Mouse (Mus musculus) liver, postnatal 0 days (tissue): Measurements from ENCODE around the gene Nr1i3. TPM values are rescaled to one million over a fixed set of nuclear protein-coding genes. Genes with fewer than 3 reads are reported as not detected.
"Not testable (repeated sequence)": the region's sequence is repeated elsewhere in the genome, so short reads cannot be mapped to it uniquely, and the experiment has no call there.

Experiments used
- ATAC-seq: fragments of 200-750 bp; cut with Nextera tagmentation; 2 replicates; pipeline ENCODE4 v1.8.0; 2017; ENCODE audit warnings: mild to moderate bottlenecking, moderate library complexity
- DNase-seq: peaks from one replicate; pipeline ENCODE4 v3.0.0-alpha.2; 2016
- H3K27ac ChIP-seq: fragments of 300-500 bp; sonication (generic); 2 replicates; pipeline ENCODE4 v1.5.1; 2014; ENCODE audit warnings: antibody characterized with exemption, moderate library complexity, mild to moderate bottlenecking, low read depth
- H3K27me3 ChIP-seq: fragments of 300-500 bp; sonication (generic); 2 replicates; pipeline ENCODE4 v1.6.1; 2014; ENCODE audit warnings: low read length, control low read depth, mixed read lengths; ENCODE audit not compliant: insufficient read depth
- H3K36me3 ChIP-seq: fragments of 300-500 bp; sonication (generic); replicated peaks from 2 replicates; pipeline ENCODE4 v1.6.1; 2014; ENCODE audit warnings: mild to moderate bottlenecking, control low read depth, low read length, moderate library complexity, mixed read lengths; ENCODE audit not compliant: insufficient read depth
- H3K4me1 ChIP-seq: fragments of 300-500 bp; sonication (generic); 2 replicates; pipeline ENCODE4 v1.6.1; 2014; ENCODE audit warnings: antibody characterized with exemption, mild to moderate bottlenecking, control low read depth; ENCODE audit not compliant: insufficient read depth
- H3K4me2 ChIP-seq: fragments of 300-500 bp; sonication (generic); 2 replicates; pipeline ENCODE4 v1.6.1; 2014; ENCODE audit warnings: low read depth, mild to moderate bottlenecking, low read length, moderate library complexity, mixed read lengths
- H3K4me3 ChIP-seq: fragments of 300-500 bp; sonication (generic); 2 replicates; pipeline ENCODE4 v1.5.1; 2014; ENCODE audit warnings: low read depth, low read length
- H3K9ac ChIP-seq: fragments of 300-500 bp; sonication (generic); replicated peaks from 2 replicates; pipeline ENCODE4 v1.6.1; 2014; ENCODE audit warnings: mild to moderate bottlenecking, moderate library complexity
- H3K9me3 ChIP-seq: fragments of 300-500 bp; sonication (generic); 2 replicates; pipeline ENCODE4 v1.6.1; 2016; ENCODE audit warnings: mild to moderate bottlenecking, control low read depth, low read length, mixed read lengths
- CTCF ChIP-seq: sonication (generic); IDR thresholded peaks from 2 replicates; pipeline ENCODE4 v1.5.1; 2016; ENCODE audit warnings: antibody characterized with exemption, low read depth
- EP300 ChIP-seq: IDR thresholded peaks from 2 replicates; pipeline ENCODE4 v1.6.1; 2016; ENCODE audit warnings: antibody characterized with exemption, low read depth, mild to moderate bottlenecking
- WGBS: fragments of 180-500 bp; shearing (Covaris S2); extraction: QIAGEN DNeasy Blood & Tissue Kit; methylation state at CpG from one replicate; pipeline ENCODE4 v1.1.7; 2014; ENCODE audit not compliant: insufficient replicate concordance; 5-methylcytosine and 5-hydroxymethylcytosine counted together
- polyA plus RNA-seq: library from polyadenylated mRNA; unstranded; fragments of >200 nt; fragmentation: Nextera tagmentation; extraction: Ambion mirVana; gene quantifications from 2 replicates; pipeline ENCODE4 v1.2.1, GENCODE M21; 2015

The Nr1i3 gene
- polyA plus RNA-seq, 1 experiment from 2014 or later: 53.1 TPM

DNA sequence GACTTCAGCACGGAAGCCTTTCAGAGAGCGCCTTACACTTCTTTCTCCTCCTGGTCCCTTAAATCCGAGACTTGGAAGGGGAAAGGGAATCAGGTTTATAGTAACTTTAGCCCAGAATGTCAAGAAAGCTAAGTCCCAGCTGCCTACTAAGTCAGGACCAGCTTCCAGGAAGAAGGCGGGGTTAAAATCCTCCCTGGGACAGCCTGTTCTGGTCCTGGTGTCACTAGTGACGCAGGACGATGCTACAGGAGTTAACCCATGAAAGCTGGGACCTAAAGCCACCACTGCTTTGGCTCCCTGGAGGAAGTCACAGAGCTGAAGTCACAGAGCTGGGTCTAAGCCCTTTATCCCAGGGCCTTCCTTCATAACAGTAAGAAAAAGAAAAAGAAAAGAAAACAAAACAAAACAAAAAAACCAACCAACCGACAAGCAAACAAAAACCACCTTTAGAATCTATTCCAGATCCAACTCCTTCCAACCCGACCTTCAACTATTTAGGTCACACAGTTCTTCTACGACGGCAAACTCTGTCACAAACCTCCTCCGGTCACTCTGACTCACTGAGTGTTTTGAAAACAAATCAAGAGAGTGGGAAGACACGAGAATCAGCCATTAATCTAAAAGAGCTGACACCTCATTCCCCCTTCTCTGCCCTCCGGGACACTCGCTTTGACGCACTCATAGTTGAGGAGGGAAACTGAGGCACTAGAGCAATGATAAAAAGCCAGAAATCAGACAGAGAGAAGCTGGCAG lies 26.4 kb downstream of the Nr1i3 start:
- H3K4me1 ChIP-seq: no peaks in the 10 kb centered on the region
- H3K4me2 ChIP-seq: no peak overlapping the region
- ATAC-seq (no peak), DNase-seq (no peak)
- H3K27ac ChIP-seq: peak overlapping the region; percentile 35; the same call in 1 of the 2 replicates
- H3K4me3 ChIP-seq: no peak overlapping the region
- no peaks in the 10 kb centered on the region for H3K9me3 ChIP-seq
- H3K27me3 ChIP-seq: no peaks in the 10 kb centered on the region
- TF ChIP-seq CTCF (no peak), EP300 (peak; percentile 85)
- H3K9ac ChIP-seq: no peak overlapping the region
- H3K36me3 ChIP-seq: peaks cover 71% of the 10 kb centered on the region
- 75% methylated on average over 15 of the region's 15 CpGs for WGBS

GRCm38 (mm10) chr1:171240911-171241310 lies 27.1 kb downstream of the Nr1i3 start:
- ATAC-seq: no peak

GRCm38 (mm10) chr1:171241952-171242351 lies 28.2 kb downstream of the Nr1i3 start:
- H3K27me3 ChIP-seq, H3K4me2 ChIP-seq, ATAC-seq, DNase-seq, H3K9me3 ChIP-seq, H3K9ac ChIP-seq, H3K27ac ChIP-seq, H3K4me3 ChIP-seq: not testable (repeated sequence)
- Histone ChIP-seq H3K4me1 (peaks cover 12% of the 10 kb centered on the region), H3K36me3 (peaks cover 55% of the 10 kb centered on the region)
- WGBS: 84% methylated on average over 12 of the region's 12 CpGs

More at GRCm38 (mm10) chr1:171240911-171241310, 27.1 kb downstream of the Nr1i3 start:
- H3K9ac ChIP-seq: no peak overlapping the region
- H3K4me3 ChIP-seq: no peak overlapping the region
- H3K9me3 ChIP-seq: no peaks in the 10 kb centered on the region
- no peak for TF ChIP-seq CTCF
- TF ChIP-seq EP300: no peak
- H3K27me3 ChIP-seq: no peaks in the 10 kb centered on the region
- H3K4me1 ChIP-seq: peaks cover 6% of the 10 kb centered on the region
- 85% methylated on average over 10 of the region's 10 CpGs for WGBS
- peaks cover 64% of the 10 kb centered on the region for H3K36me3 ChIP-seq
- no peak overlapping the region for H3K4me2 ChIP-seq
- H3K27ac ChIP-seq: 0 out of 2 replicates have a peak overlapping the region, but pooled peaks have one; percentile 35
- DNase-seq: no peak

DNA sequence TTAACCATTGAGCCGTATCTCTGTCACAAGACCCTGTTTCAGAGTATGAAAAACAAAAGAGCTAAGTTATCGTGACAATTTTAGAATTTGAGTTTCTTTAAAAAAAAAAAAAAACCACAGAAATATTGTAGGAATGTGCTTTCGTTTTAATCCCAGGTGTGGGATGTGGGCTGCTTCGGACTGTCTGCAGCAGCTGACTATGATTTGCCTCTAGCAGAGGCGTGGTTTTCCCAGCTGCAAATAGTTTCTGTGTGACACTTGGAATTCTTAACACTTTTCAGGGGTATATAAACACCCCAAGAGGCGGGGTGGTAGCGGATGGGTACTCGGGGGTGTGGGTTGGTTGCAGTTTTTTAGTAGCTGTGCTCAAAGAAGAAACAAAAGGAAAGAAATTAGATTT lies 31.6 kb downstream of the Nr1i3 start:
- ATAC-seq (no peak), DNase-seq (no peak)
- no peak overlapping the region for H3K9ac ChIP-seq
- H3K4me2 ChIP-seq: no peak overlapping the region
- 0 out of 2 replicates have a peak, but pooled peaks cover 4% of the 10 kb centered on the region for H3K27me3 ChIP-seq
- no peak overlapping the region for H3K4me3 ChIP-seq
- WGBS: 87% methylated on average over 8 of the region's 8 CpGs
- H3K4me1 ChIP-seq: peaks cover 21% of the 10 kb centered on the region
- no peaks in the 10 kb centered on the region for H3K9me3 ChIP-seq
- no peak for TF ChIP-seq CTCF
- no peak for TF ChIP-seq EP300
- no peak overlapping the region for H3K27ac ChIP-seq
- H3K36me3 ChIP-seq: peaks cover 30% of the 10 kb centered on the region

- Histone ChIP-seq H3K4me2 (peak overlapping the region; percentile 97), H3K4me1 (peaks cover 21% of the 10 kb centered on the region), H3K9me3 (no peaks in the 10 kb centered on the region), H3K4me3 (peak overlapping the region; percentile 70), H3K27me3 (peaks cover 16% of the 10 kb centered on the region; the same call in 1 of the 2 replicates), H3K9ac (peak overlapping the region; percentile 81), H3K36me3 (peaks cover 15% of the 10 kb centered on the region), H3K27ac (peak overlapping the region; percentile 81)
- DNase-seq (peak; percentile 98), ATAC-seq (peak; percentile 96)
- TF ChIP-seq EP300 (peak; percentile 57), CTCF (peak; percentile 99)
- under 1% methylated on average over 41 of the region's 41 CpGs for WGBS
These were observed 33.1 kb downstream of the Nr1i3 start for GRCm38 (mm10) chr1:171246709-171247452.

- TF ChIP-seq CTCF (no peak), EP300 (no peak)
- Histone ChIP-seq H3K9me3 (no peaks in the 10 kb centered on the region), H3K4me1 (peaks cover 21% of the 10 kb centered on the region), H3K4me2 (peak overlapping the region; percentile 97), H3K36me3 (peaks cover 11% of the 10 kb centered on the region), H3K27me3 (peaks cover 16% of the 10 kb centered on the region; the same call in 1 of the 2 replicates), H3K9ac (peak overlapping the region; percentile 65), H3K27ac (peak overlapping the region; percentile 81), H3K4me3 (peak overlapping the region; percentile 70)
- ATAC-seq (peak; percentile 6), DNase-seq (no peak)
- WGBS: 8% methylated on average over 13 of the region's 13 CpGs
These were observed 33.7 kb downstream of the Nr1i3 start for GRCm38 (mm10) chr1:171247453-171247841.
